Mouse (Mus musculus) frontal cortex, postnatal 14 days (tissue): ENCODE measurements around the gene Def6.
"Not testable (repeated sequence)": the region's sequence is repeated elsewhere in the genome, so short reads cannot be mapped to it uniquely, and the experiment has no call there.

Experiments
- DNase-seq, 2 experiments: peaks; one replicate each; pipeline ENCODE4 v3.0.0; 2022; ENCODE audit warnings: low spot score in 2 of 2

The Def6 gene

DNA sequence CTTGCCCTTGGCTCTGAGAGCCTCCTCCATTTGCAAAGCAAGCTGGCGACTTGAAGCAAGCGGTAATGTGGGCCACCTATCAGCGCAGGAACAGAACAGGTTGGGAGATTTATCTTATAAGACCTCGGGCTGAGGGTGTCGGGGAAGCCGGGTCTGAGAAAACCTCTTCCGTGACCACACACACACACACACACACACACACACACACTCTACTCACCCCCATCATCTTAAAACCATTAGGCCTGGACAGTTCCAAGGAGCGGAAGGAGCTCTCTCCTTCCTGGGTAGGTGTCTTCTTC lies 685 bp downstream of the Def6 start:
- DNase-seq: no peak

GRCm38 (mm10) chr17:28209457-28210110 lies 2.0 kb downstream of the Def6 start:
- no peak for DNase-seq

- DNase-seq: no peak
Observed at GRCm38 (mm10) chr17:28211921-28212341, 4.4 kb downstream of the Def6 start.

GRCm38 (mm10) chr17:28212391-28212790 lies 4.8 kb downstream of the Def6 start:
- no peak for DNase-seq

DNA sequence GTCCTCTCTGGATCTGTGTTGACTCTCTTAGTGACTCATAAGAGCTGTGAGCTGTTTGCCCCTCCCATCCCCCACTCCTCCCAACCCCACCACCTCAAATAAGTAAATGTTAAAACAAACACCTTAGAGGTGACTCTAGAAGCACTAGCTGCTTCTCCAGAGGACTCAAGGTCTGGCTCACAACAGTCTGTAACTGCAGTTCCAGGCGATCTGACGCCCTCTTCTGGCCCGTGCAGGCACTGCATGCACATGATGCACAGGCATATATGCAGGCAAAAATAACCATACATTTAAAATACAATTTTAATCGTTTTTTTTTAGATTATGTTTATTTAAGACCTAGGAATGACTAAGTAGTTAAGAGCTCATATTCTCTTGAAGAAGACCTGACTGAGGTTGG lies 5.7 kb downstream of the Def6 start:
- no peak for DNase-seq

GRCm38 (mm10) chr17:28216791-28217190 lies 9.2 kb downstream of the Def6 start:
- no peak for DNase-seq

DNA sequence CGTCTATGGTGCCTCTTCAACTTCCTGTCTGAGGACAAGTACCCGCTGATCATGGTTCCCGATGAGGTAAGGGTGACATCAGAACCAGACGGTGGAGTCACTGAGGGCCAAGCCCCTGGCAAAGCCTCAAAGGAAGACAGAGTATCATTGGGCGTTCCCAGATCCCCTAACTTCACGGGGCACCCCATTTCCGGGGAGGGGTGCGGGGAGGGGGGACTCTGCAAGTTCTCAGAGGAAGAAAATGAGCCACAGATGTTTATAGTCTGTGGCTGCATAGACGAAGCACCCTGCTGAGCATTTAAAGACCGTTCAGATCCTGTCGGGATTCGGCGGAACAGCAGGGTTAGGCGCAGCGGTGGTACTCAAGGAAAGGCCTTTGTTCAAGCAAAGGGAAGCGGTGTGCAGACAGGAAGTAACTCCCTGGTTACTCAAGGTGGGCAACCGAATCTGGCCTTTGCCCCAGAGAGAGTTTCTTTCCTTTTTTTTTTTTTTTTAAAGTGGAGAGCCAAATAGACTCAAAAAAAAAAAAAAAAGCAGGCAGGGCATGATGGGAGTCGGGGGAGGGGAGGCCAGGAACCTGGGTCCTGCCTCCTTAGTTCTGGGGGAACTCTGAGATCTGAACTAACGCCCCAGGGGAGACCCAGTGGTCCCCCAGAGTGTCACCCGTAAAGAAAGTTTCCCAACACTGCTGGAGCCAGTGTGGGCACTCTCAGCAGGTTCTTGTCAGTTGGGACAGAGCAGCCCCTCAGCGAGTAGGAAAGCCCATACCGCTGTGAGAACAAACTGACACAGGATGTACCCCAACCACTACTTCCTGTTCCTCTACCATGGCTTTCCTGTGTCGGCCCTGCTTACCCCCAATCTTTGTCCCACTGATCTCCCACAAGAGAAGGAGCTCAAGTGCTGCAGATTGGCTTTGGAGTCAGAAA lies 10.4 kb downstream of the Def6 start:
- DNase-seq: no peak

DNA sequence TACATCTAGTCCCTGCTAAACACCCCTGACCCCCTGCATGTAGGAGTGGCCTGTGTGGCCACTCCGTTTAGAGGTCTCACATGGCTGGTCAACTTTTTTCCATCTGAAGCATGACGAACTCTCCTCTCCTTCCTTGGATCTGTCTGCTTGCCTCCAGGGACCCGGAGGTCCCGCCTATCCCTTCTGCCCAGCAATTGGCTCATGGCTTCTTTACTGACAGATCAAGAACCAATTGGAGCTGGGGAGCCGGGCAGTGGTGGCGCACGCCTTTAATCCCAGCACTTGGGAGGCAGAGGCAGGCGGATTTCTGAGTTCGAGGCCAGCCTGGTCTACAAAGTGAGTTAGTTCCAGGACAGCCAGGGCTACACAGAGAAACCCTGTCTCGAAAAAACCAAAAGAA lies 14.9 kb downstream of the Def6 start:
- not testable (repeated sequence) for DNase-seq

DNA sequence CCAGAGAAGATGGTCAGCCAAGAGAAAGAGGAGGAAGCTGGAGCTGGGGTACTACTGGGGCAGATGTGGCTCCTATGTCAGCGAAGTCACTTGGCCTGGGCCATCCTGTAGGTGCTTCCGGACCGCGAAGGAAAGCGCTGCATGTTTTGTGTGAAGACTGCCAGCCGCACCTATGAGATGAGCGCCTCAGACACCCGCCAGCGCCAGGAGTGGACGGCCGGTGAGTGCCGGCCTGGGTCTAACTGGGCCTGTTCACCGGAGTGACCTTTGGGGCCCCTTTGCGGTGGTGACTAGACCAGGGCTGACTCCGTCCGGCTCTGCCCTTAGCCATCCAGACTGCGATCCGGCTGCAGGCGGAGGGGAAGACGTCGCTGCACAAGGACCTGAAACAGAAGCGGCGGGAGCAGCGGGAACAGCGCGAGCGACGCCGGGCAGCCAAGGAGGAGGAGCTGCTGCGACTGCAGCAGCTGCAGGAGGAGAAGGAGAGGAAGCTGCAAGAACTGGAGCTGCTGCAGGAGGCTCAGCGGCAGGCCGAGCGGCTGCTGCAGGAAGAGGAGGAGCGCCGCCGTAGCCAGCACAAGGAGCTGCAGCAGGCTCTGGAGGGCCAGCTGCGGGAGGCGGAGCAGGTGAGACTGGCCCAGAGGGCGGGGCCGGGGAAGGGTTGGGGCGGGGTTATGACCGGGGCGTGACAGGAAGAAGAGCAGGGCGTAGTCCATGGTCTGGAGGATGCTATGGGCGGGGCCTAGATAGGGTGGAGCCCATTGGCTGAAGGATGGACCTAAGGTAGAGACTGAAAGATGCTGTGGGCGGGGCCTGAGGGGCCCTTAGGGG lies 16.2 kb downstream of the Def6 start:
- DNase-seq: peak; percentile 72 to 73

GRCm38 (mm10) chr17:28224615-28225014 lies 17.0 kb downstream of the Def6 start:
- no peak for DNase-seq

GRCm38 (mm10) chr17:28226014-28226413 lies 18.4 kb downstream of the Def6 start:
- DNase-seq: peak; percentile 87 to 88

DNA sequence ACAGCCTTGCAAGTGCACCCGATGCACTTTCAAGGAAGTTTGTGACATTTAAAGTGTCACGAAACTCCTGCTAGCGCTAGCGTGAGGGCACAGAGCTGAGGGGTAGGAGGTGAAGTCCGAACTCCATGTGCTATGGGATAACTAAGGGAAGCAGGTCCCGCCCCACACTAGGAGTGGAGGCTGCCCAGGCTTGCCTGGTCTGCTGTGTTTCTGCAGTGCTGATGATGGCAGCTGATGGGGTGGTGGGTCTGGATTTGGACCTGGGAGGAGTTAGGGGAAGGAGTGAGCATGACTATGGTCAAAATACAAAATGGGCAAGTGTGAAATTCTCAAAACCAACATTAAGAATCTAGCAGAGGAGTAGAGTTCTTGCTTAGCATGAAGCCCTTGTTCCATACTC lies 22.9 kb downstream of the Def6 start:
- no peak for DNase-seq

- DNase-seq: no peak
Observed at GRCm38 (mm10) chr17:28231026-28231736, 23.6 kb downstream of the Def6 start.

DNA sequence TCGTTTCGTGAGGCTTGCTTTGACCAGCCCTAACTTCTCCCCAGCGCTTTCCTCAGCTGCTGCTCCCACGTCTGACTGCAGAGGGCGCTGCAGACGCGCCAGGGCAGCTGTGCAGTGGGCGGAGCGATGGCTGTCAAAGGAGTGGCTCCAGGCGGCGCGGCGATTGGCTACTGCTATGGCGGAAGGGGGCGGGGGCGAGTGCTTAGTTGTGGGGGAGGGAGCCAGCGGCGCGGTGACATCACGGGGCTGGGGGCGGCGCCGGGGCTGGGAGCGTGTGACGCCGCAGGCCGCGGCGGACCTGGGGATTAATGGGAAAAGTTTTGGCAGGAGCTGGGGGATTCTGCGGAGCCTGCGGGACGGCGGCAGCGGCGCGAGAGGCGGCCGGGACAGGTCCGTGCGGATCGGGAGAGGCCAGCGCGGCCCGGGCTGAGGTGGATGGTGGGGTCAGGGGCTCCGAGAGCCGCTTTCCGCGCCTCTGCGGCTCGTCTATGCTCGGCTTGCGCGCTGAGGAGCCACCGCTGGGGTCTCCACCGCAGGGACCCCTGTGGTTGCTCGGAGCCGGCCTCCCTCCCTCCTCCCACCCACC lies 25.0 kb downstream of the Def6 start, which contains the start of gene Ppard:
Ppard (plus strand) TSS at position 226 of the 586 bp plus-strand sequence.
- peak; percentile 89 to 96 for DNase-seq

DNA sequence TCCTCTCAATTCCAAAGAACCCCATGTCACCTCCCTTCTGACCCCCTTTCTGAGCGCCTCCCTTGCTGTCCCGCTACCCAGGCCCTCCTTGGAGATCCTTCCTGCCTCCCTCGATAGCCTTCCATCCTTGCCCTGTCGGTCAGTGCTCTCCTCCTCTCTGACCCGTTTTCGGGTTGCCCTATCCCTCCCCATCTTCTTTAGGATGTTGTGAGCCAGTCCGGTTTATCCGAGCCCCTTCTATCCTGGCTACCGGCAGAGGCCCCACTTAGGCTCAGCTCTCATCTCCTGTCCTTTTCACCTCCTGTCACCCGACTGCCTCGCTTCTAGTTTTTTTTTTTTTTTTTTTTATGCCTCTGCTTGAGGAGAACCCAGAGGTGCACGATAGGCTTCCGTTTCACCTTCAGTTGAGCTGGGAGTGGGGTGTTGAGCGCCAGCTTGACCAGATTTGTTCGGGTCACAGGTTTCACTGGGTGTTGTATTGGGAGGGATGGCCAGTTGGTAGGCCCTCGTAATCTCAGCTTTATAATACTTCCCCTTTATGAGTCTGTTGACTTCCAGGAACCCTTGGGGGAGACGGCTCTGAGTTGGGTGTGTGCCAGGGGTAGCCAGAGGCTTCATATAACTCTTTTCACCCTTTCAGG lies 25.6 kb downstream of the Def6 start:
- DNase-seq: no peak

DNA sequence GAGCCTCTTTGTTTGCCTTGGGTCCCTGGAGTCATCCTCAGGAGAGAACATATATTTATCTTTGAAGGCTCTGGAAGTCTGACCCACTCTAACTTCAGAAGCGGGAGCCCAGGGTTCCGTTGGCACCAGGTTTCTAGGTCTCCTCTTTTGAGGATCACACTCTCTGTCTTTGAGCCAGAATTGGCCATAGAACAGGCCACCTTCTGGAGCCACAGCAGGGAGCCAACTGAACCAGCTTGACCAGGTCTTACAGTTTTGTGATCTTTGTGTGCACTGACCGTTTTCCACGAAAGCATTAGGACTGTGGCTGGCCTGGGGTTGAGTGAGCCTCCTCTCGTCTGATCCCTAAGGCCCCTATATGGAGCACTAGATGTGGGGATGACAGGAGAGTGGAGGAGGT lies 27.1 kb downstream of the Def6 start:
- no peak for DNase-seq

DNA sequence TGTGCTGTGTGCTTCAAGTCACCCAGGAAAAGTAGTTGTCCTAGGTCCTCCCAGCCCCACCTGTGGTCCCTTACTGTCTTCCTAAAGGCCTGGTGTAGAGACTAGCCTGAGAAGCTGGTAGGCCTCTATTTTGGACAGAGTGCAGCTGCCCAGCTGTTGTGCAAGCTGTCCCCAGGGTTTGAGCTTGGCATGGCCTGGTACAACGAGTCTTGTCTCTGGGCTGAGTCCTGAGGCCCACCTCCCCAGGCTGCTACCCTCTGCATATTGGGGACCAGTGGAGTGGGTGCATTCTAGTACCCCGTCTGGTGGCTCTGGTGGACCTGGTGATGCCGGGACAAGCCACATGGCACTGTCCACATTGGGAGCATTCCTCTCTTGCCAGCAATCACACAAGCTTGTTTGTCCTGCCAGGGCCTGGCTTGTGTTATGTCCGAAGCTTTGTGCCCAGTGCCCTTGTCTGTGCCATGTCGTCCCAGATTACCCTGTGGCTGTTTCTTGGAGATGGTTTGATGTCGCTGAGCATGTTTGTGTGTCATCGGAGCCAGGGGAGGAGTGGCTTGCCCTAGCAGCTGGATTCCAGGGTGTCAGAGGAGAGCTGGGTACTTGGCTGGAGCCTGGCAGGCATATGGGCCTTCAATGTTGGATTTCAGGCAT lies 28.5 kb downstream of the Def6 start:
- DNase-seq: no peak

DNA sequence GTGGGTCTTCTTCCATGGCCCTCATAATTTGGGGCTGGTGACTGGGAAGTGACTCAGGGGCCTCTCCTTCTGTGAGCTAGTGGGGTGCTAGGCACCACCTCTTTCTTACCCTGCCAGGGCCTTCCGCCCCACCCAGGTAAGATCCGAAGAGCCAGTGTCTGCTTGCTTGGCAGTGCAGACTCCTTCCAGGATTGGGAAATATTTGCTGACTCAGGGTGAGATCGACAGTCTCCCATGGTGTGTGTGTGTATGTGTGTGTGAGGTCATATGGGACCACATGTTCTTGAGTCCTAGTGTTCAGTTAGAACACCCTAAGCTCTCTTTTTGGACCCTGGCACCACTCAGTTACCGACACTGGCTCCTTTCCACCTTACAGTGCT lies 29.0 kb downstream of the Def6 start:
- no peak for DNase-seq

GRCm38 (mm10) chr17:28237362-28237761 lies 29.8 kb downstream of the Def6 start:
- no peak for DNase-seq

- no peak for DNase-seq
Observed at GRCm38 (mm10) chr17:28237874-28238273, 30.3 kb downstream of the Def6 start.
